Mouse (Mus musculus): ENCODE data around the gene Ifnar2. TPM values are rescaled to one million over a fixed set of nuclear protein-coding genes. Genes with fewer than 3 reads are reported as not detected.

Ifnar2 gene
- 15.7 TPM for polyA plus RNA-seq (2015; fragmentation: Illumina TruSeq; extraction: RNeasy Lipid Tissue Mini Kit (QIAGEN cat#74804); ENCODE audit: insufficient read depth, low read depth, low replicate concordance)

GRCm38 (mm10) chr16:91372577-91373472 is at the start of gene Ifnar2:
Ifnar2 (plus strand) TSS chr16:91372783.

GRCm38 (mm10) chr16:91391421-91391820 is 18.8 kb downstream of the Ifnar2 start, which contains the start of gene Gm21970:
Gm21970 (plus strand) TSS chr16:91391721.

GRCm38 (mm10) chr16:91405640-91406584 is 33.3 kb downstream of the Ifnar2 start, which contains the start of gene Il10rb:
Il10rb (plus strand) TSS chr16:91406164.

Other genes with a start within 250 kb of the Ifnar2 start
- gene Olig2, start 147.3 kb upstream of the Ifnar2 start, polyA plus RNA-seq (2015; fragmentation: Illumina TruSeq; extraction: RNeasy Lipid Tissue Mini Kit (QIAGEN cat#74804); ENCODE audit: insufficient read depth, low read depth, low replicate concordance): not detected
- gene Olig1, start 103.0 kb upstream of the Ifnar2 start, polyA plus RNA-seq (2015; fragmentation: Illumina TruSeq; extraction: RNeasy Lipid Tissue Mini Kit (QIAGEN cat#74804); ENCODE audit: insufficient read depth, low read depth, low replicate concordance): 0.37 TPM
- not detected for gene Gm21970, start 18.9 kb downstream of the Ifnar2 start, polyA plus RNA-seq (2015; fragmentation: Illumina TruSeq; extraction: RNeasy Lipid Tissue Mini Kit (QIAGEN cat#74804); ENCODE audit: insufficient read depth, low read depth, low replicate concordance)
- gene Il10rb, start 33.4 kb downstream of the Ifnar2 start, polyA plus RNA-seq (2015; fragmentation: Illumina TruSeq; extraction: RNeasy Lipid Tissue Mini Kit (QIAGEN cat#74804); ENCODE audit: insufficient read depth, low read depth, low replicate concordance): 22.9 TPM
- 8.4 TPM for gene Ifnar1, start 112.5 kb downstream of the Ifnar2 start, polyA plus RNA-seq (2015; fragmentation: Illumina TruSeq; extraction: RNeasy Lipid Tissue Mini Kit (QIAGEN cat#74804); ENCODE audit: insufficient read depth, low read depth, low replicate concordance)
- gene Ifngr2, start 174.3 kb downstream of the Ifnar2 start, polyA plus RNA-seq (2015; fragmentation: Illumina TruSeq; extraction: RNeasy Lipid Tissue Mini Kit (QIAGEN cat#74804); ENCODE audit: insufficient read depth, low read depth, low replicate concordance): 4.6 TPM
- 8.7 TPM for gene Tmem50b, start 225.0 kb downstream of the Ifnar2 start, polyA plus RNA-seq (2015; fragmentation: Illumina TruSeq; extraction: RNeasy Lipid Tissue Mini Kit (QIAGEN cat#74804); ENCODE audit: insufficient read depth, low read depth, low replicate concordance)
- gene Dnajc28, start 246.2 kb downstream of the Ifnar2 start, polyA plus RNA-seq (2015; fragmentation: Illumina TruSeq; extraction: RNeasy Lipid Tissue Mini Kit (QIAGEN cat#74804); ENCODE audit: insufficient read depth, low read depth, low replicate concordance): 1.2 TPM